Mouse (Mus musculus): ENCODE data around the gene Fggy. TPM values are rescaled to one million over a fixed set of nuclear protein-coding genes. Genes with fewer than 3 reads are reported as not detected.

The Fggy gene
- total RNA-seq, 2 experiments from 2014 or later = 9.4 to 16.9 TPM

DNA sequence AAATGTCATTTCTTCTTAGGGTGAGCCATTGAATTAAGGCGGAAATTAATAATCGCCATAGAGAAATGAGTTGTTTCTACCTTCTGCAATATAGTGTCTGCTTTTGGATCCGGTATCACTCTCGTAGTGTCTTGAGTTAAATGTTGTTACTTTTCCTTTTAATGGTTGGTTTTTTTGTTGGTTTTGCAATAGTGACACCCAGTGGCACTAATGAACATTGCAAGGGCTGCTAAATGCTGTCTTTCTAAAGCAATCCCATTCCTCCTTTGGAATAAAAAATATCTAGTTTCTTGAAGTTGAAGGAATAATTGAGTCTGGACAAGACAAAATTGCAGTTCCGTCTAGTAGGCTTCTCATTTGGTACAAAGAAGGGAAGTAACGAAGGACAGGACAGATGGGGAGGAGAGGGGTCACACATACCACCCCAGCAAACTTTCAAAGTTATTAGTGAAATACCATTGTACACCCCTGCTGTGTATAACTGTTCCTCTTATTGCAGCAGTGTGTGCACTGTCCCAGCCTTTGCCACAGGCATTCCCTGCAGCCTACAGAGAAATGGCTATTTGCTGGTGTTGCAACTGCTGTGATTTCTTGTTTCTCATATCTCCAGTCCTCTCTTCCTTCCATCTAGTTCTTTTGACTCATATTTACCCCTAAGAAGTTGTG, 314.0 kb downstream of the Fggy start:
- peak overlapping the region; percentile 5; the same call in 1 of the 2 replicates for H3K4me3 ChIP-seq
- TF ChIP-seq CTCF (conservative IDR thresholded peaks at IDR 0.05) = peak; percentile 96
- peak; percentile 63 to 70 for DNase-seq (ENCODE audit: low spot score in 2 of 2)
- peak overlapping the region; percentile 52 for H3K27ac ChIP-seq

DNA sequence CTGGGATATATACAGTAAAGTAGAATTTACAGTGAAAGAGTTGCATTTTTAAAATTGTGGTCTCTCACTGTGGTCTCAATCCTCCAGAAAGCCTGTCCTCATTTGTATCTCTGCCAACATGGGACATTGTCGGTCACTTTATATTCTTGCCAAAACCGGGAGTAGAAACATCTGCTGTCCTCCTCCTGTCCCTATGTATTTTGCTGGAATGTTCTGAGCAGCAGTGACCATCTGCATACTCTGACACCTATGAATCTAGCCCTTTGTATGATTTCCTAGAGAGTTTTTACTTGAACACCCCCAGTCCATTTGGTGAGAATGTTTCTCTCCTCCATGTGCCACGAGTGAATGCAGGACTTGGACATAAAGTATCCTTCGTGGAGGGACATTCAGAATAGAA, 318.6 kb downstream of the Fggy start:
- Histone ChIP-seq H3K4me3 (no peak overlapping the region), H3K27ac (no peak overlapping the region)
- TF ChIP-seq CTCF (conservative IDR thresholded peaks at IDR 0.05) = no peak
- DNase-seq (ENCODE audit: low spot score in 2 of 2) = no peak

DNA sequence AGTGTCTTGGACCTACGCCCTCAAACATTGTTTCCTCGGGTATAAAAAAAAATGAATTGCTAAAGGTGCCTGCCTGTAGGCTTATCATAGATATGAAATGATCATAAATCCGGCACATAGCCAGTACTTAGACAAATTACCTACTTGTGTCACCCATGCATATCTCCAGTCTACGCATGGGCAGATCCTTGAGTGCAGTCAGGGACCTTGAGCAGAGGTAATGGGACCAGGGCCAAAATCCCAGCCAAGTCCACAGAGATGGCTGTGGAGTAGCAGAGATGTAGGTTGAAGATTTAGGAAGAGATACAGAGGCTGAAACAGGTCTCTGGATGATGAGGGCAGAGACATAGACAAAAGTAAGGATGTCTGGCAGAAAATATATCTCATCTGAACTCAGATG, 320.1 kb downstream of the Fggy start:
- DNase-seq (ENCODE audit: low spot score in 2 of 2) = no peak

DNA sequence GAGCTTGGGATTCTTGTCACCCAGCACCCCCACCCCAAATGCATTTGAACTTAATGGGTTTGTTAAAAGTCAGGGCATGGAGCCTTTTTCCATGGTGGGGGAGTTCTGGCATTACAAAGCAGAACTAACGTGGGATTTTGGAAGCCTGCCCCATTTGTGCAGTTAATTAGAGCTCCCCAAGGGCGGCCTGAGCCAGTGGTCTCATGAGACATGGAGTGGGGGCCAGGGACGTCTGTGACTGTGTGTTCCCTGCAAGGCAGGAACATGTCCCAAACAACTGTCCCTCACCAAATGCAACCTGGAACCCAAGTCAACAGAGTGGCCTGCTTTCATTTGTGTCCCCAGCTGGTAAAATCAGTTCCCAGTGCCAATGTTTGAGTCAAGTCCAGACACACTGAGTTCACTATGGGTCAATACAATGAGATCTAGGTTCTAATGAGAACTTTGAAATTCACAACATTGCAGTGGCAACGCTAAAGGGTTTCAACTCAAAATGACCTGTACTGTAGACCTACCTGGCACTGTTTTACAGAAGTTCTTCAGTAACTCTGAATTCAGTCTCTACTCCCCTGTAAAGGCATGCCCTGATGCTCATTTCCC, 324.5 kb downstream of the Fggy start:
- no peak for DNase-seq (ENCODE audit: low spot score in 2 of 2)
- H3K27ac ChIP-seq = no peak overlapping the region
- TF ChIP-seq CTCF (conservative IDR thresholded peaks at IDR 0.05) = no peak

More for the DNA sequence above, 320.1 kb downstream of the Fggy start:
- TF ChIP-seq CTCF (conservative IDR thresholded peaks at IDR 0.05) = no peak
- Histone ChIP-seq H3K27ac (no peak overlapping the region), H3K4me3 (no peak overlapping the region)

DNA sequence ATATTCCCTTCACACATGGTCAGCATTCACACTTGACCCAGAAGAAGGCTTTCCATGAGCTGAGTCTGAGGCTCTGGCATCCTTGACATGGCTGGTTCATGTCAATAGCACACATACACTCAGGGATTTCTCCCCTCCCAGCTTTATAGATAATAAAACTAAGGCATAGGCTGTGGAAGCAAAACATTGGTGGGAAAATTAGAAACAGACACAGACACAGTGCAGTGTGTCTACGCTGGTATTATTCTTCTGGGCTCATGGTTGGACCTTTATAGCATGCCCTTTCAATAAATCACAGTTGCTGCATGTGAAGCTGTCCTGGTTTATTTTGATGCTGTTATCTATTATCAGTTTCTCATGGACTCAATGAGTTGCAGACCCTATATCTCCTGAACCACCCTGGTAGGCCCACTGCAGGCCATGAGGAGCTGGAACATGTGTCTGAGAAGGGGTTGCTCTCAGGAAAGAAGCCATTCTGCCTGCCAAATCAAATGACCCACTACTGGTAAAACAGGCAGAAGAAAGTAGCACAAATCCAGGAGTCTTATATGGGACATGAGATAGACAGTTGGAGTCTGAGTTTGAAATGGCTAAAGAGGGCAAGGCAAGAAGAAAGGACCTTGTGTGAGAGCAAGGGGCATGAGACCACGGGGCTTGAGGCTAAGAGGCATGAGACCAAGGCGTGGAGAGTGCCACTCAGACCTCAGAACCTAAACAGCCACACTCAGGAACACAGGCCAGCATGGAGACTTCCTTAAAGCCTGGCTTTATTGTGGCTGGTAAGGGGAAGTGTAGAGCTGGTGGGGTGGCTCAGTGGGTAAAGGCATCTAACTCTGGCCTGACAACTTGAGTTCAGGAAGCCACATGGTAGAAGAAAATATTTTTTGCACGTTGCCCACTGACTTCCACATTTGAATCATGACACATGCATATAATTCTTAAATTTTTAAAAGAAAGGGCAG, 327.2 kb downstream of the Fggy start:
- no peak for TF ChIP-seq CTCF (conservative IDR thresholded peaks at IDR 0.05)
- H3K27ac ChIP-seq = no peak overlapping the region
- DNase-seq (ENCODE audit: low spot score in 2 of 2) = no peak
- H3K4me3 ChIP-seq = no peak overlapping the region

More for the DNA sequence above, 324.5 kb downstream of the Fggy start:
- H3K4me3 ChIP-seq = no peak overlapping the region

DNA sequence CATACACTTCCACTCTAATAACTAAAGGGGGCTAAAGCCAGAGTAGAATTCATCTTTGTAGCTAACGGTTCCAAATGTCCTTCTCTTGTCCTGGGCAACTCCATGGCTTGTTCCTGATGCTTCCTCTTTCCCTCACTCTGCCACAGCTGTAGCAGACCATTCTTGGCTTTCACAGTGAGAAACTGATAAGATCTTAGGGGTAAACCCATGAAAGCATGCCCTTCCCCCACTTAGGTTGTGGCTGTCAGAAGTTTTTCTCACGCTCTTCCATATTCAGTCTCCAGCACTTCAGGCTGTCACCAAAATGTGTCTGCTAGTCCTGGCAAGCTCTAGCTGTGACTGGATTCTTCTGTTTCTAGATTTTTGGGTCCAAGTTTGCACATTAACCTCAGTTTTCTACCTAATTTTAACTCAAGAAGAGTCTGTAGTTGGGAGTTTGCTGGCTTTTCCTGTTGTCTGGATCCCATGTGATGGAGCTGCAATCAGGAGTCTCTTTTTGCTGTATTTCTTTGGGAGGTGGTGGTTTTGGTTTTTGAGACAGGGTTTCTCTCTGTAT, 338.0 kb downstream of the Fggy start:
- DNase-seq (ENCODE audit: low spot score in 2 of 2) = no peak
- no peak for TF ChIP-seq CTCF (conservative IDR thresholded peaks at IDR 0.05)
- Histone ChIP-seq H3K27ac (no peak overlapping the region), H3K4me3 (no peak overlapping the region)

DNA sequence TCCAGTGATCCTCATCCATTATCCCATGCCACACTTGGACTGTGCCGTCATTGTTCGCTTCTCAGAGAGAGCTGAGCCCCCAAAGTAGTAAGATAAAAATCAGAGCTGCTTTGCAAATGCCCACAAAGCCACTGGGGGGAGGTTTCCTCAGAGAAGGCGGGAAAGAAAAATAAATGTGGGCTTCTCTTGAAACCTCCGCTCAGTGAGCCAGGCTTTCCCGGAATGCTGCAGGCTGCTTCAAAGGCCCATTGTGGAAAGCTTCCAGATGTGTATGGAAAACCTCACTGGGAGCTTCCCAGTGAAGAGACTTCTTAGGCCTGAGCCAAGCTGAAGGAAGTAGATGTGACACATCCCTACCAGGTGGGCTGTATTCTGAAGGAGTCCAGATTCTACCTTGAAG, 339.3 kb downstream of the Fggy start:
- H3K4me3 ChIP-seq = no peak overlapping the region
- H3K27ac ChIP-seq = no peak overlapping the region
- TF ChIP-seq CTCF (conservative IDR thresholded peaks at IDR 0.05) = no peak
- no peak for DNase-seq (ENCODE audit: low spot score in 2 of 2)

DNA sequence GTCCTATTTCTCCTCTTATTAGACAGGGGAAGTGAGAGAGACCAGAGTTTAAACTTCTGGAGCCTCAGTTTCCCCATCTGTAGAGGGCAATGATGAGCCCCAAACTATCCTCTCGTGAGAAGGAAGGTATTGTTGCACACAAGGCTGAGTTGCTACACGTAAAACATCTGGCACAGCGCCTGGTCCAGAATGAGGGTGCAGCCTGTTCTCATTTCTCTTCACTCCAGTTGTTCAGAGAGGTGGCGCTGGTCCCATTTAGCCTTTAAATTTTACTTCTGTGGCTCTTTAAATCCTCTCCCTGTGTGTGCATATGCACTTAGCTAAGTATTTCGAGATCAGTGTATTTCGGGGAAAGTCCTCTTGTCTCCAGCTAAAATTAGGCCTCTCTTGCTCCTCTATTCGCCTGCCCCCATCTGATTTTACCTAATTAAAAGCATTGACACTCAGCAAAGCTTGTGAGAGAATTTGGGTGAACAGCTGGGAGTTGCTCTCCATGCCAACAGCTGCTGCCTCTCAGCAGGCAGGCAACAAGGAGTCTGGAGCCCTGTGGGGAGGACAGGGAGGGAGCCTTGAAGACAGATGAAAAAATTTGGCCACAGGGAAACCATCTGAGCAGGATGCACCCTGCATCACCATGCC, 340.0 kb downstream of the Fggy start:
- DNase-seq (ENCODE audit: low spot score in 2 of 2) = no peak
- H3K4me3 ChIP-seq = no peak overlapping the region
- H3K27ac ChIP-seq = no peak overlapping the region
- no peak for TF ChIP-seq CTCF (conservative IDR thresholded peaks at IDR 0.05)

DNA sequence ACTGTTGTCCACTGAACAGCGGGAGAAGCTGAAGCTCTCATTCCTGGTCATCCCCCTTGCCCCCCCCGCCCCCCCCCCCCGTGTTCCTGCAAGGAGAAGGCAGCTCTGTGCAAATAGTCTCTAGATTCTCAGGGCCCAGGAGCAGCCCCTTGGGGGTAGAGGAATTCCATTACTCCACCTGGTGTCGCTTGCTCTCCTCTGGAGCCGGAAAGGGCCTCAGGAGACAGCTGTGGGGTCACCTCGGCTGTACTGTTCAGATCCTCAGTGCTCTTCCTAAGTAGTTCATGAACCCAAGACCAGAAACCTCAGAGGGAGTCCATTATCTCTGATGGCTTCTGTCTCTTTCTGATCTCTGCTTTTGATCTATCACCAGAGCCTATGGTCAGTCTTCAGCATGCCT, 341.4 kb downstream of the Fggy start:
- DNase-seq (ENCODE audit: low spot score in 2 of 2) = no peak
- H3K4me3 ChIP-seq = no peak overlapping the region
- no peak overlapping the region for H3K27ac ChIP-seq
- TF ChIP-seq CTCF (conservative IDR thresholded peaks at IDR 0.05) = no peak

DNA sequence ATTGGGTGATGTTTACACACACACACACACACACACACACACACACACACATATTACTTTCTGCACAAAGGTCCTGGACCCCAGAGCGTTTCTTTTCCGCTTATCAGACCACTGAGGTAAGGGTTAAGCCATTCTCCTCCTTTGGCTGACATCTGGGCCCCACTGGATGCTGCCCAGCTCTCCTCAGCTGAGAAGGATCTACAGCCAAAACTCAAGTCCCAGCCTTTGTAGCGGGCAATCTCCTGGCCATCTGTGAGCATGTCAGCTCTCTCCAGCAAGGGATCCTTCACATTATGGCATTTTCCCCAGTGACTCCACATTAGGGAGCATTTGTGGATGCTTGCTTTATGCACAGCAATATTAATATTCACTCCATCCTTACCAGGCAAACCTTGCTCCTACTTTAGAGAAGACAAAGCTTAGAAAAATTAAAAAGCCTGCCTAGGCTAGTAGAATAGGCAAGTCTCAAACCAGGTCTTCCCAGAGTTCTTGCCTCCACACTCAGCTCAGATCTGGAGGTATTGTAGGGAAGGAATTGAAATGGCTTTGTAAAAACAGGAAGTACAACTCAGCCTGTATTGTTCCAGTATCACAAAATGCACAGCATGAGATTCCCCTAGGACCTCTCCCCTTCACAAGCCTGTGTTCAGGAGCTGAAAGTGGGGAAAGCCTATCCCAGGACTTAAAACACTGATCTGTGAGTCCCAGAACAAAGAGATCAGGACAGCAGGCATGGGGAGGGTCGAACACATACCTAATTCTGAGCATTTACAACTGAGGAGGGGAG, 342.8 kb downstream of the Fggy start:
- TF ChIP-seq CTCF (conservative IDR thresholded peaks at IDR 0.05) = no peak

DNA sequence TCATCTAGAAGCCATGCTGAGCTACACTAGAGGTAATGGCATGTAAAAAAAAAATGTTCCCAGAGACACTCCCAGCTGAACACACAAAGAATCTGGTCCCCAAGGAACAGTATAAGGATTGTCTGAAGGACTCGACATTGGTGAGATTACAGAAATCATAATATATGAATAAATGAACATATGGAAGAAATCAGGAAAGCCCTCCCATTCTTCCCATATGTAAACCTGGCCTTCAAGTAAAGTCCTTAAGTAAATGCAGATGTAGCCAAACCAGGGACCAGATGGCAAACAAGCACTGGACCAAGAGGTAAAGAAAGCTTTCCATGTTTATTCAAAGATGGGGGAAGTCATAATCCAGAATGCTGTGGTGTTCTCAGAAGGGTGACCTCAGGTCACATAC, 343.5 kb downstream of the Fggy start:
- no peak for DNase-seq (ENCODE audit: low spot score in 2 of 2)
- Histone ChIP-seq H3K27ac (no peak overlapping the region), H3K4me3 (no peak overlapping the region)
- no peak for TF ChIP-seq CTCF (conservative IDR thresholded peaks at IDR 0.05)

More for the DNA sequence above, 342.8 kb downstream of the Fggy start:
- no peak for DNase-seq (ENCODE audit: low spot score in 2 of 2)
- no peak overlapping the region for H3K4me3 ChIP-seq
- no peak overlapping the region for H3K27ac ChIP-seq

DNA sequence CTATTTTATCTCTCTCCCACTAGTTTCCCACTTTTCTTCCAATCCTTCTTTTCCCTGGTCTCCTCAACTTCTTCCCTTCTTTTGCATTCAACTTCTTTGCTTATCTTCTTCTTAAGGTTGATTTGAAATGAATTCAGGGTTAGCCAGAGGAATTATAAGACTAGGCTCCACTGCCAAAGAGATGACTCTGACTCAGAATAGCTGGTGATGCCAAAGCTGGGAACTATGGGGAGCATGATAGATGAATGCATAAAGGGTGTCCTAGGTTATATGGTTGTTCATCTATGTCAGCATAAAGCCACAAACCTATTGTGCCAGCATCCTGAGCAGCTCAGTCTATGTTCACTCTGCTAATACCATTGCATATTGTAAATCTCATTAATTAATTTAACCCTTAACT, 348.8 kb downstream of the Fggy start:
- no peak for DNase-seq (ENCODE audit: low spot score in 2 of 2)
- no peak overlapping the region for H3K4me3 ChIP-seq
- no peak for TF ChIP-seq CTCF (conservative IDR thresholded peaks at IDR 0.05)

More for the DNA sequence above, 348.8 kb downstream of the Fggy start:
- no peak overlapping the region for H3K27ac ChIP-seq

Measured in layer of hippocampus, adult 2 months (tissue).